9 mouse cellular contexts compared by ENCODE assay signal in genomic region chr10:103443070-103443469, GRCm38 (mm10).
DNase-seq lines count a peak whose midpoint lies in the region; ATAC-seq lines count a peak whose summit lies in the region.
"Had no signal": no experiment of that assay in that cellular context is flagged by ENCODE, and none has a peak within 500 bp of the region (broad histone marks: within the 10 kb centered on the region; RNA-seq: fewer than 3 reads in every experiment).

No protein-coding gene starts in this region.

- H3K36me3 ChIP-seq in hindbrain, embryonic 10.5 days, result no peaks in the 10 kb centered on the region
- H3K36me3 ChIP-seq in midbrain, embryonic 11.5 days (ENCODE audit: control insufficient read depth, insufficient read depth, low read length), result no peaks in the 10 kb centered on the region
- H3K36me3 ChIP-seq: heart, embryonic 13.5 days had no signal

- peak; percentile 87 for ATAC-seq in common myeloid progenitor, adult 5-6 weeks (replicated peaks; ENCODE audit: low read depth, poor library complexity, severe bottlenecking)
- peak; percentile 89 for ATAC-seq in midbrain, embryonic 11.5 days (ENCODE audit: low FRiP score)

- H3K9me3 ChIP-seq in hindbrain, embryonic 10.5 days, result no peaks in the 10 kb centered on the region
- no peaks in the 10 kb centered on the region for H3K9me3 ChIP-seq in midbrain, embryonic 11.5 days (ENCODE audit: control insufficient read depth, low read length)
- H3K9me3 ChIP-seq: heart, embryonic 13.5 days had no signal

- no peaks in the 10 kb centered on the region for H3K4me1 ChIP-seq in hindbrain, embryonic 10.5 days (replicated peaks)
- H3K4me1 ChIP-seq in midbrain, embryonic 11.5 days (ENCODE audit: control insufficient read depth, insufficient read depth, low read length), result no peaks in the 10 kb centered on the region
- H3K4me1 ChIP-seq: heart, embryonic 13.5 days had no signal

- H3K27ac ChIP-seq in hindbrain, embryonic 10.5 days, result no peak overlapping the region
- H3K27ac ChIP-seq in midbrain, embryonic 11.5 days (ENCODE audit: low read depth, low read length), result no peak overlapping the region
- H3K27ac ChIP-seq: heart, embryonic 13.5 days had no signal

- no peak overlapping the region for H3K9ac ChIP-seq in midbrain, embryonic 11.5 days (ENCODE audit: low read length)
- H3K9ac ChIP-seq: heart, embryonic 13.5 days had no signal

- no peaks in the 10 kb centered on the region for H3K27me3 ChIP-seq in hindbrain, embryonic 10.5 days (ENCODE audit: insufficient read depth, poor library complexity, severe bottlenecking)
- H3K27me3 ChIP-seq in midbrain, embryonic 11.5 days (ENCODE audit: control insufficient read depth, insufficient read depth, low read length), result no peaks in the 10 kb centered on the region
- H3K27me3 ChIP-seq: heart, embryonic 13.5 days had no signal

- peak; percentile 4 for DNase-seq in CD4-positive helper T cell, adult 2 months (ENCODE audit: low read depth, low spot score)
- peak; percentile 72 for DNase-seq in ES-CJ7 (ENCODE audit: low read depth, low spot score)
- peak; percentile 5 for DNase-seq in hindbrain, embryonic 10.5 days (ENCODE audit: low spot score)
- DNase-seq in left cerebral cortex, adult 18-20 months (ENCODE audit: low spot score in 2 of 2), result peak; percentile 5 to 28
- DNase-seq in midbrain, embryonic 11.5 days (ENCODE audit: low spot score, missing footprints), result peak; percentile 92
- DNase-seq in spleen, postnatal 10 days (ENCODE audit: low spot score in 2 of 2), result no peak
- no peak for DNase-seq in adrenal gland, adult 8-10 months

- H3K4me2 ChIP-seq in midbrain, embryonic 11.5 days, result no peak overlapping the region
- H3K4me2 ChIP-seq: heart, embryonic 13.5 days had no signal

- WGBS in hindbrain, embryonic 10.5 days, result 45% methylated on average over 3 of the region's 3 CpGs
- WGBS in midbrain, embryonic 11.5 days, result 37% methylated on average over 3 of the region's 3 CpGs

- H3K4me3 ChIP-seq in hindbrain, embryonic 10.5 days, result no peak overlapping the region
- H3K4me3 ChIP-seq in midbrain, embryonic 11.5 days (ENCODE audit: low read depth, low read length), result no peak overlapping the region
- H3K4me3 ChIP-seq: heart, embryonic 13.5 days had no signal

Comparison
In these comparisons a context has a peak if more than half of its experiments do, and no peak if none do; other contexts are left out.
1. DNase-seq: peak in CD4-positive helper T cell, adult 2 months (single experiment), ES-CJ7 (single experiment), hindbrain, embryonic 10.5 days (single experiment), left cerebral cortex, adult 18-20 months (2 of 2) and midbrain, embryonic 11.5 days (single experiment); none in spleen, postnatal 10 days (0 of 2) and adrenal gland, adult 8-10 months (single experiment).